Mouse (Mus musculus) kidney, adult 2 months (tissue): ENCODE results near the gene Syce2.

Experiments
- CTCF ChIP-seq: fragments of 200-500 bp; conservative IDR thresholded peaks from 2 replicates; pipeline ENCODE4 v1.5.1; 2011; ENCODE audit warnings: low read depth, mild to moderate bottlenecking, control low read depth, low read length, moderate library complexity, mixed read lengths; ENCODE audit not compliant: insufficient read depth, insufficient read length
- POLR2A ChIP-seq: fragments of 200-500 bp; IDR thresholded peaks from one replicate; pipeline ENCODE4 v1.6.1; 2011; ENCODE audit warnings: low read depth, low read length, control low read depth

DNA sequence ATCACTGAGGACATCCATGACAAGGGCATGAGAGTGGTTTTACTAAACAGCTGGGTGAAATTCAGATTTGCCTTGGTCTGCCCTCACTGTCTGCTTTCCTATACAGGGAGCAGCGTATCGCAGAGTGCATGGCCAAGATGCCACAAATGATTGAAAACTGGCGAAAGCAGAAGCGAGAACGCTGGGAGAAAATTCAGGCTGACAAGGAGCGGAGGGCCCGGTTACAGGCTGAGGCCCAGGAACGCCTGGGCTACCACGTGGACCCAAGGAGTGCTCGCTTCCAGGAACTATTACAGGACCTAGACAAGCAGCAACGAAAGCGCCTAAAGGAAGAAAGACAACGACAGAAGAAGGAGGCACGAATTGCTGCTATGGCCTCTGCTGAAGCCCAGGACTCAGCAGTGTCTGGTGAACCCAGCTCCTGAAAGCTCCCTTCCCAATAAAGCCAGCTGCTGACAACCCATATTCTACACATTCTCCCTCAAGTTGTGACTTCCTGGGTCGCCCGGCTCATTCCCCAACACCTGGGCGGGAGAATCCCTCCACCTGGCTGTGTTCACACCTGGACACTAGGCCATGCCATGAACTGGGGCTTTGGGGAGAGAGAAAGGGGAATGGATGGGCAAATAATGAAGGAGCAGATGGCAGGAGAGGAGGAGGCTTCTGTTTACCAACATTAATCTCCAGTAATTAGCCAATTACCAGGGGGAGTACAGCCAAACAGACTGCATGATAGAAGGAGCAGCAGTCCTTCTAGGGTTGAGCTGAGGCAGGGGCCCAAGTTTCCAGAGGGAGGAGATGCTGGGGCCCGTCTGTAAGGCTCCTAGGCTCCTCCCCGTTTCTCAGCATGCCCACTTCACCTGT lies 37.7 kb upstream of the Syce2 start:
- no peak for TF ChIP-seq CTCF
- no peak for TF ChIP-seq POLR2A
